Mouse (Mus musculus) E14TG2a.4 (cell line): ENCODE measurements around the gene Plagl2.

Experiments used
- H3K27me3 ChIP-seq: 2 replicates; pipeline ENCODE4 v1.6.1; 2014; ENCODE audit warnings: low read length, control low read depth; ENCODE audit not compliant: insufficient read depth
- H3K36me3 ChIP-seq: 2 replicates; pipeline ENCODE4 v1.6.1; 2014; ENCODE audit warnings: low read length, control low read depth; ENCODE audit not compliant: insufficient read depth
- H3K4me1 ChIP-seq: replicated peaks from 2 replicates; pipeline ENCODE4 v1.6.1; 2014; ENCODE audit warnings: low read depth, low read length, control low read depth
- H3K4me3 ChIP-seq: replicated peaks from 2 replicates; pipeline ENCODE4 v1.5.1; 2014; ENCODE audit warnings: mild to moderate bottlenecking, low read length
- H3K9me3 ChIP-seq: 2 replicates; pipeline ENCODE4 v1.6.1; 2014; ENCODE audit warnings: low read length, control low read depth
- CTCF ChIP-seq: conservative IDR thresholded peaks from 2 replicates; pipeline ENCODE4 v1.5.1; 2014; ENCODE audit warnings: low read length
- NANOG ChIP-seq: IDR thresholded peaks from 2 replicates; pipeline ENCODE4 v1.6.1; 2014; ENCODE audit warnings: borderline replicate concordance, low read length, mixed read lengths
- POU5F1 ChIP-seq: IDR thresholded peaks from 2 replicates; pipeline ENCODE4 v1.6.1; 2014; ENCODE audit warnings: low read length, borderline replicate concordance

The Plagl2 gene

DNA sequence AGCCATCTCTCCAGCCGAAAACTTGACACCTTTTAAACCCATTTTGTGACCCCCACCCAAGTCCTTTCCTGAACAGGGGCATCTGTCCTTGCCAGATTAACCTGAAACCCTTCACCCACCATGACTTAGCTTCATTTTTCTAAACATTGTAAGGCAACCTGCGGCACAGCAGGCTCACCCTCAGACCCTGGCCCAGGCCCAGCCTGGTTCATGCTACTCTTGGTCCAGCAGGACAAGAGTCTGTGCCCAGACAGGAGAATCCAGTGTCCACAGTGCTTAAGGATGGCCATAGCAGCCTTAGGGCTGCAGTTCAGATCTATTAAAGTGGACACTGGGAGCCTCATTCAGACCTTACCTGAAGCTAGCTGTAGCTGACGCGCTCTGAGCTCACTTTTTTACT, 27.9 kb downstream of the Plagl2 start:
- H3K27me3 ChIP-seq: no peaks in the 10 kb centered on the region
- no peaks in the 10 kb centered on the region for H3K9me3 ChIP-seq
- peaks cover 23% of the 10 kb centered on the region for H3K4me1 ChIP-seq
- peaks cover 24% of the 10 kb centered on the region for H3K36me3 ChIP-seq
- H3K4me3 ChIP-seq: no peak overlapping the region
- TF ChIP-seq NANOG (no peak), POU5F1 (no peak), CTCF (no peak)

DNA sequence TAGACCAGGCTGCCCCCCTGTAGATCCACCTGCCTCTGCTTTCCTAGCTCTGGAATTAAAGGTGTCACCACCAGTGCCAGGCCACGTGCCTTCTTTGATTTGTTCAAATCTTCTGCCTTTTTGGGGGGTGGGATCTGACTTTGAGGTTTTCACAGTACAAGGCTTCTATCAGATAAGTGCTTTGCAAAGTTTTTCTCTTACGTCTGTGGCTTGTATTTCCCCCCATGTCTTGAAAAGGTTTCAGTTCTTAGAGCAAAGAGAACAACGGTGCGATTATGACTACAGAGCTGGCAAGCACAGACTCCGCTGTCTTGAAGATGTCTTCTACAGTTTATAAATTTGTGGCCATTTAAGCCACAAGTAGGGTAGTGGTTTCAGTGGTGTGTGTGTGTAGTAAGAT, 29.8 kb downstream of the Plagl2 start:
- peaks cover 43% of the 10 kb centered on the region for H3K36me3 ChIP-seq
- H3K4me1 ChIP-seq: peaks cover 23% of the 10 kb centered on the region
- H3K27me3 ChIP-seq: no peaks in the 10 kb centered on the region
- TF ChIP-seq NANOG: no peak
- no peak for TF ChIP-seq POU5F1
- no peak for TF ChIP-seq CTCF
- H3K9me3 ChIP-seq: no peaks in the 10 kb centered on the region
- no peak overlapping the region for H3K4me3 ChIP-seq

DNA sequence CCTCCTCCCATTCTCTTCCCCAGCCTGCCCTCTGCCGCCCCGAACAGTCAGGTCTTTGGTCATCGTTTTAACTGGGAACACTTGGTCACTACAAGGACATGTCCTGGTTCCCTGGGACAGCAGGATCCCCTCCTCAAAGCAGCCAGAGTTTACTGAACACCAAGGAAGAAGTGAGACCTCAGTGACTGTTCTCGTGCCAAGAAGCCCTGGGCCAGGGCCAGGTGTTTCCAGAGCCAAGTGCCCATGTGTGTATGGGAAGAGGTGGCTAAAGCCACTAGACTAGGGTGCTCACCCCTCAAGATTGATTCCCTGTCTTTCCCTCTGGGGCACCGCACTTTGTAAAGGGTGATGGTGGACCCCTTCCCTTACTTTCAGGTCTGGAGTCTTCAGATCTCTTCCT, 31.9 kb downstream of the Plagl2 start:
- Histone ChIP-seq H3K27me3 (no peaks in the 10 kb centered on the region), H3K9me3 (no peaks in the 10 kb centered on the region), H3K4me3 (no peak overlapping the region), H3K36me3 (peaks cover 65% of the 10 kb centered on the region), H3K4me1 (peaks cover 23% of the 10 kb centered on the region)
- TF ChIP-seq NANOG (no peak), CTCF (no peak), POU5F1 (no peak)

DNA sequence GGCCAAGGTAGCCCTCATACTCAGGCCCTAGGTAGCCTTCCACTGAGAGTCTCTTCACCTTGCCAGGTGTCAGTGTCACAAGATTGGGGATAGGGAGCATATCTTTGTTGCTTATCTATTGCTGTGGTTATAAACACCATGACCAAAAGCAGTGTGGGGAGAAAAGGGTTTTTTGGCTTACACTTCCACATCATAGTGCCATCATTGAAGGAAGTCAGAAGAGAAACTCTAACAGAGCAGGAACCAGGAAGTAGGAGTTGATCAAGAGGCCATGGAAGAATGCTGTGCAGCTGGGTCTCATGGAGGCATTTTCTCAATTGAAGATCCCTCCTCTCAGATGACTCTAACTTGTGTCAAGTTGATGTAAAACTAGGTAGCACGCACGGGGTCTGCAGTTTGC, 33.1 kb downstream of the Plagl2 start:
- Histone ChIP-seq H3K27me3 (no peaks in the 10 kb centered on the region), H3K4me1 (peaks cover 31% of the 10 kb centered on the region), H3K4me3 (no peak overlapping the region), H3K36me3 (peaks cover 76% of the 10 kb centered on the region), H3K9me3 (no peaks in the 10 kb centered on the region)
- TF ChIP-seq POU5F1: no peak
- no peak for TF ChIP-seq NANOG
- TF ChIP-seq CTCF: no peak

DNA sequence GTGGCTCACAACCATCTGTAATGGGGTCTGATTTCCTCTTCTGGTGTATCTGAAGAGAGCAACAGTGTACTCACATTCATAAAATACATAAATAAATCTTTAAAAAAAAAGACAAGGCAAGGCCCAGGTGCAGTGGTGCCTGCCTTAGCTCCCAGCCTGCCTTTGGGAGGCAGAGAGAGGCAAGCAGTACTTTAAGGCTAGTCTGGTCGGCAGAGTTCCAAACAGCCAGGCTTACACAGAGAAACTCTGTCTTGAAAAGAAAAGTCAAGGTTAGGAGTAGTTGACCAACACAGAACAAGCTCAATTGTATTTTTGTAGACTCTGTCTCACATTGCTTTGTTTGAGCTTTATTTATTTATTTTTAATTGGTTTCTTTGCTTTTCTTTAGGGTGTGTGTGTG, 38.5 kb downstream of the Plagl2 start:
- no peaks in the 10 kb centered on the region for H3K27me3 ChIP-seq
- no peaks in the 10 kb centered on the region for H3K9me3 ChIP-seq
- peaks cover 95% of the 10 kb centered on the region for H3K36me3 ChIP-seq
- TF ChIP-seq CTCF: no peak
- TF ChIP-seq NANOG: no peak
- no peak for TF ChIP-seq POU5F1
- H3K4me1 ChIP-seq: peaks cover 22% of the 10 kb centered on the region
- no peak overlapping the region for H3K4me3 ChIP-seq

DNA sequence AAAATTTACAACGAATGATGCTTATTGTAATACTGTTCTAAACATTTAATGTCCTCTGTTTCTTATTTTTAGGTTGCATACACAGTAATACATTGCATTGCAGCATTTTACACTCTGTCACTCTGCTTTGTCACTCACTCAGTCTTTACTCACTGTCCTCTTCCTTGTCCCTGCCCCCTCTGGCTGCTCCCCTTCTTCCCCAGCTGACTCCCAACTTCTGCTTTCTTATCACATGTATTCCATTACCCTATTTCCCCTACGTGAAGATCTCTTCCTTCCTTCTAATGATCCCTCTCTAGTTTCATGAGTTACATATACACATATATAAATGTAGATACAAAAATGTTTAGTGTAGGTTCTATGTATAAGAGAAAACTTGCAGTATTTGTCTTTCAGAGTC, 42.1 kb downstream of the Plagl2 start:
- H3K27me3 ChIP-seq: no peaks in the 10 kb centered on the region
- H3K36me3 ChIP-seq: peaks cover 94% of the 10 kb centered on the region
- no peaks in the 10 kb centered on the region for H3K9me3 ChIP-seq
- H3K4me3 ChIP-seq: no peak overlapping the region
- TF ChIP-seq CTCF: no peak
- no peak for TF ChIP-seq NANOG
- TF ChIP-seq POU5F1: no peak
- peaks cover 22% of the 10 kb centered on the region for H3K4me1 ChIP-seq

GRCm38 (mm10) chr2:153198485-153198884, 42.7 kb downstream of the Plagl2 start:
- no peaks in the 10 kb centered on the region for H3K27me3 ChIP-seq
- H3K9me3 ChIP-seq: no peaks in the 10 kb centered on the region
- no peak overlapping the region for H3K4me3 ChIP-seq
- peaks cover 16% of the 10 kb centered on the region for H3K4me1 ChIP-seq
- H3K36me3 ChIP-seq: peaks cover 94% of the 10 kb centered on the region
- no peak for TF ChIP-seq CTCF
- no peak for TF ChIP-seq NANOG
- TF ChIP-seq POU5F1: no peak

DNA sequence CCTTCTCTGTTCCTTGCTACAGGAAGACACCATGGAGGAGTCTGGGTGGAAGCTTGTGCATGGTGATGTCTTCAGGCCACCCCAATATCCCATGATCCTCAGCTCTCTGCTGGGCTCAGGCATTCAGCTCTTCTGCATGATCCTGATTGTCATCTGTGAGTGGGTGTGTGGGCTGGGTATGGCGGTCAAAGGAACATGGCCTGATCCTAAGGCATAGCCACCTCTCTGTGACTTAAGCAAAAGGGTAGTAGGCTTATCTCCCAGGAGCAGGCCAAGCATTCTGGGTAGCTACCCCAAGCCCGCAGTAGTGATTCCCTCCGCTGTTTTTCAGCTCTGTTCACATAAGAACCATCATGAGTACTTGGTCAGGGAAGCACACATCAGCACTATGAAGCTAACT, 47.0 kb downstream of the Plagl2 start:
- Histone ChIP-seq H3K36me3 (peaks cover 98% of the 10 kb centered on the region), H3K4me1 (peaks cover 7% of the 10 kb centered on the region), H3K27me3 (no peaks in the 10 kb centered on the region), H3K4me3 (no peak overlapping the region), H3K9me3 (no peaks in the 10 kb centered on the region)
- TF ChIP-seq NANOG: no peak
- TF ChIP-seq CTCF: no peak
- no peak for TF ChIP-seq POU5F1

- Histone ChIP-seq H3K36me3 (peaks cover 99% of the 10 kb centered on the region), H3K4me1 (peaks cover 14% of the 10 kb centered on the region), H3K27me3 (no peaks in the 10 kb centered on the region), H3K9me3 (peaks cover 11% of the 10 kb centered on the region; the same call in 1 of the 2 replicates), H3K4me3 (no peak overlapping the region)
- TF ChIP-seq NANOG (no peak), POU5F1 (no peak), CTCF (no peak)
Observed at GRCm38 (mm10) chr2:153191242-153191641, 50.0 kb downstream of the Plagl2 start.
